Mouse (Mus musculus) forebrain, embryonic 12.5 days (tissue): ENCODE measurements at regions not wholly inside any gene's neighbourhood (a gene's known extent, or its start where the extent isn't known, plus 50 kb on each side); places are given as distances from the start of the nearest gene placed in this dataset.

Experiments used
- ATAC-seq: fragments of 200-750 bp; cut with Nextera tagmentation; 2 replicates; pipeline ENCODE4 v1.8.0; 2017; ENCODE audit warnings: moderate TSS enrichment; ENCODE audit not compliant: low FRiP score
- H3K27ac ChIP-seq: fragments of 300-500 bp; sonication (generic); 2 replicates; pipeline ENCODE4 v1.5.1; 2016; ENCODE audit warnings: mild to moderate bottlenecking
- H3K27me3 ChIP-seq: fragments of 300-500 bp; sonication (generic); 2 replicates; pipeline ENCODE4 v1.6.1; 2016; ENCODE audit warnings: mild to moderate bottlenecking
- H3K36me3 ChIP-seq: fragments of 300-500 bp; sonication (generic); replicated peaks from 2 replicates; pipeline ENCODE4 v1.6.1; 2016; ENCODE audit warnings: mild to moderate bottlenecking
- H3K4me1 ChIP-seq: fragments of 300-500 bp; sonication (generic); 2 replicates; pipeline ENCODE4 v1.6.1; 2016
- H3K4me2 ChIP-seq: fragments of 300-500 bp; sonication (generic); 2 replicates; pipeline ENCODE4 v1.6.1; 2016; ENCODE audit warnings: mild to moderate bottlenecking, moderate library complexity
- H3K4me3 ChIP-seq: fragments of 300-500 bp; sonication (generic); replicated peaks from 2 replicates; pipeline ENCODE4 v1.5.1; 2016; ENCODE audit warnings: mild to moderate bottlenecking
- H3K9ac ChIP-seq: fragments of 300-500 bp; sonication (generic); 2 replicates; pipeline ENCODE4 v1.6.1; 2016; ENCODE audit warnings: mild to moderate bottlenecking
- H3K9me3 ChIP-seq: fragments of 300-500 bp; sonication (generic); 2 replicates; pipeline ENCODE4 v1.6.1; 2016
- WGBS: fragments of 180-500 bp; shearing (Covaris S2); methylation state at CpG from one replicate; pipeline ENCODE4 v1.1.7; 2016; 5-methylcytosine and 5-hydroxymethylcytosine counted together

DNA sequence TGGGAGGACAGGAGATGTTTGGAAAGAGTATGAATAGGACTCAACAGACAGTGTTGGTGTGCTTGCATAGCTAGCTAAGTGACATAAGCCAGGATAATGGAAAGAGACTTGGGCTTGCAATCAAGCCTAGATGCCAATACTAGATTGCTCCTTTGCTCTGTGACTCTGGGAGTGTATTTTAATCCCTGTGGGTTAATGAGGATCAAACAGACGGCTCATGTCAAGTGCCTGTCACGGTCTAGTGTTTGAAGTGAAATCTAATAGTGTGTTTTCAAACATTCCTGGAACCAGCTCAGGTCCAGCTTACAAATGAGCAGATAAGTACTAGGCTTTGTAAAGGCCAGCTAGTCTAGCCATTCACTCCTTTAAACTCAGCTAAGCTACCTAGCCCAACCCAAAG, 64.1 kb upstream of the Ranbp3l start:
- H3K27ac ChIP-seq = no peak overlapping the region
- H3K9ac ChIP-seq = no peak overlapping the region
- no peaks in the 10 kb centered on the region for H3K4me1 ChIP-seq
- no peaks in the 10 kb centered on the region for H3K9me3 ChIP-seq
- WGBS = 45% methylated on average over 2 of the region's 2 CpGs
- H3K4me3 ChIP-seq = no peak overlapping the region
- no peak for ATAC-seq
- H3K27me3 ChIP-seq = no peaks in the 10 kb centered on the region
- no peak overlapping the region for H3K4me2 ChIP-seq
- no peaks in the 10 kb centered on the region for H3K36me3 ChIP-seq

DNA sequence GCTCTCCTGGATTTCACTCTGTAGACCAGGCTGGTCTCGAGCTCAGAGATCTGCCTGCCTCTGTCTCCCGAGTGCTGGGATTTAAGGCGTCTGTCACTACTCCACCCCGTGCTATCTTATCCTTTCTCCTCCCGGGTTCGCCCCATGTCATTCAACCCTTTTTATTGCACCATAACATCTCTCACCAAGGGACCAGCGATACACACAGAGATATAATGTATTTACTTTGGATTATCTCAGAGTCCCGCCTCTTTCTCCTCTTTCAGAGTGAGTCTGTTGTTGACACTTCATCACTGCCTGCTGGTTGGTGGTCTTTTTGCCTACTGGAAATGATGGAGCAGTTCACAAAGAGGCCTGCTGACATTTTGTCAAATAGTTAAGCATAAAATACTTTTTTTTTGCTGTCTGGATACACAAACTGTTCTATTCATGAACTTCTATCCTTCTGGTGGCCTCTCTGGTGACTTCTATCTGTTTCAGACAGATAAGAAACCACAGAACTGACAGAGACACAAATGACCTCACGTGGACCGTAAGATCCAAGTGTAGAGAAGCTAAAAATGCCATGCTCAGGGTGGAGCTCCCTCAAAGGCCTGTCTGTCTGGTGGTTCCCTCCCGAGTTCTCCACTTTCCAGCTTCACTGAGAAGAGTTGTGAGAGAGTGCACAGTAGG, 70.1 kb upstream of the Ranbp3l start:
- Histone ChIP-seq H3K9me3 (no peaks in the 10 kb centered on the region), H3K36me3 (no peaks in the 10 kb centered on the region), H3K4me3 (no peak overlapping the region), H3K4me2 (no peak overlapping the region), H3K4me1 (no peaks in the 10 kb centered on the region), H3K9ac (no peak overlapping the region), H3K27ac (no peak overlapping the region), H3K27me3 (no peaks in the 10 kb centered on the region)
- no peak for ATAC-seq
- 90% methylated on average over 11 of the region's 11 CpGs for WGBS

DNA sequence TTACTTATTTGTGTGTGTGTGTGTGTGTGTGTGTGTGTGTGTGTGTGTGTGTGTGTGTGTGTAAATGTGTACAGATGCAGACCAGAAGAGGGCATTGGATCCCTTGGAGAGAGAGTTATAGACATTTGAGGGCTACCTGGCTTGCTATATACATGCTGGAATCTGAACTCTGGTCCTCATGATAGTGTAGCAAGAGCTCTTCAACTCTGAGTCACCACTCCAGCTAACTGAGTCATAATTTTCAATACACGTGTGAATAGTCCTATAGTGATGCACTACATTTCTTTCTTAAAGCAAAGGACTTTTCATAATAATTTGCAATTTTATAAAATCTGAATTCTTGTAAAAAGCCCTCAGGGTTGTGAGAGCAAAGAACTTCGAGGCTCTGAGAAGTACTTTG, 70.9 kb upstream of the Ranbp3l start:
- Histone ChIP-seq H3K36me3 (no peaks in the 10 kb centered on the region), H3K4me1 (no peaks in the 10 kb centered on the region), H3K27ac (no peak overlapping the region), H3K9me3 (no peaks in the 10 kb centered on the region), H3K4me2 (no peak overlapping the region), H3K27me3 (no peaks in the 10 kb centered on the region), H3K9ac (no peak overlapping the region), H3K4me3 (no peak overlapping the region)
- ATAC-seq = no peak
- 87% methylated on average over 2 of the region's 2 CpGs for WGBS

DNA sequence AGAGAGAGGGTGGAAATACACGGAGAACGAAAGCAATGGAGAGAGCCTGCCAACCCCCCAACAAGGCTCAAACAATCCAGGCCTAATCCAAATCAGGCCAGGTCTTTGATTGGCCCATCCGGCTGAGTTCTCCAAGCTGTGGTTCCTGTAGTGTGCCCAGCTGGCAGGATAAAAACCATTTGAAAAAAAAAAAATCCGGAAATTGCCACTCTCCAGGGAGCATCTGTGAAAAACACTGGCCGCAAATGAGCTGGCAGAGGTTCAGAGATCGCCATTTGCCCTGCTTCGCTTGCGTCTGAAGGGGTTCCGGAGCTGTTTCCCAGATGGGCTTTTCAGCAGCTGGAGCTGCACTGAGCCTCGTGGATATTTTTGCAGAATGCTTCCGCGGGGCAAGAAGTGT, 71.4 kb upstream of the Ranbp3l start:
- no peaks in the 10 kb centered on the region for H3K36me3 ChIP-seq
- no peaks in the 10 kb centered on the region for H3K4me1 ChIP-seq
- H3K27me3 ChIP-seq = no peaks in the 10 kb centered on the region
- H3K4me2 ChIP-seq = no peak overlapping the region
- no peaks in the 10 kb centered on the region for H3K9me3 ChIP-seq
- no peak overlapping the region for H3K4me3 ChIP-seq
- H3K9ac ChIP-seq = no peak overlapping the region
- no peak overlapping the region for H3K27ac ChIP-seq
- WGBS = 84% methylated on average over 12 of the region's 12 CpGs
- ATAC-seq = no peak

DNA sequence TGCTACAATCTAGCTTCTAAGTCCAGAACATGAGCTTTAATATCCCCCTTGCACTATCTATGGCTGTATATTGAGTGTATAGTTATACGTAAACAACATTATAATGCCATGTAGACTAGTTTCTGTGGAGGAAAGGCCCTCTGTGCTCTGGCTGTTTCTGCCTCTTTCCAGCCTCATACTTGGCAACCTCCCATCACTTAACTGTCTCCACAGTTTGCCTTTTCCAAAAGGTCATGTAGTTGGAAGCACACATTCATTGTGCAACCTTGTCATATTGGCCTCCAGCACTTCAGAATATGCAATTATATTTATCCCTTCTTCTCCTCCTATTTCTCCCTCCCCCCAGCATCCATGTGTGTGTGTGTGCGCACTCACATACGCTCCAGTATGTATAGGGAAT, 82.2 kb upstream of the Ranbp3l start:
- ATAC-seq = no peak
- WGBS = 100% methylated on average over 3 of the region's 3 CpGs

DNA sequence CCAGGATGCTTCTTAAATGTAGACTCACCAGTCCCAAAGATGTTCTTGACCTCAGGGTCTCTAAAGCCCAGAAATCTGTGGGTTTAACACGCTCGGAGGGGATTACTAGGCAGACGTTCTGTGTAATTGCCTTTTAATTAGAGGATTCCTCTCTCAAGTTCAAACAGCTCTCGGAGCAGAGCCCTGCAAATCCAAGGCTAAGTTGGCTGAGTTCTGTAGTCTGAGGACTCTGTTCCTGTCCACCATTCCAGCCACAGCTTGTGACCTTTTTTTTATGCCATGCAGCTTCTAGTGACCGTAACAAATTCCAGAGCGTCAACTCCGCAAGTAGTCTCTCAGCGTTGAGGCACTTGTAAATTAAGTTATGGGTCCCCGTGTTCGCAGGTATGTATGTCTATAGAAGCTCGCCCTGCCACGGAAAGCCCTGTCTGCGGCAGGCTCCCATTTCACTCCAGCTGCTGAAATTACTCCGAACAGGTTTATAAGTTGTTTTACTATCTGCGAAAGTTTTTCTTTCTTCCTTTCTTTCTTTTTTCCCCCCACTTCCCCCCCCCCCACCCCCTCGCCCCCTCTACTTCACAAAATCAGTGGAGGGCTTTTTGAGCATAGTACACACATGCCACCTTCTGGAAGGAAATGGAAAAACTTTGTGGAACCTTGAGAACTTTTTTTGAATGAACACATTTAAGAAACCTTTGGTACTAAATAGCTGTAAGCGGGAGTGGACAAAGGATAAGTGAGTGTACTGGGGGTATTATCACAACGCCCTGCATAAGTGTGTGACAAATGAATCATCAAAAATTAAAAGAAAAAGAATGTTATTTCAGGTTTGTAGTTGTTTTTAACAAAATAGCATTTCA, 82.9 kb upstream of the Ranbp3l start:
- ATAC-seq = peak; percentile 49; the same call in 1 of the 2 replicates

More for the DNA sequence above, 82.2 kb upstream of the Ranbp3l start:
- Histone ChIP-seq H3K4me2 (no peak overlapping the region), H3K9ac (no peak overlapping the region), H3K9me3 (no peaks in the 10 kb centered on the region), H3K36me3 (no peaks in the 10 kb centered on the region), H3K27ac (no peak overlapping the region), H3K4me1 (peaks cover 5% of the 10 kb centered on the region; the same call in 1 of the 2 replicates), H3K4me3 (no peak overlapping the region), H3K27me3 (no peaks in the 10 kb centered on the region)

DNA sequence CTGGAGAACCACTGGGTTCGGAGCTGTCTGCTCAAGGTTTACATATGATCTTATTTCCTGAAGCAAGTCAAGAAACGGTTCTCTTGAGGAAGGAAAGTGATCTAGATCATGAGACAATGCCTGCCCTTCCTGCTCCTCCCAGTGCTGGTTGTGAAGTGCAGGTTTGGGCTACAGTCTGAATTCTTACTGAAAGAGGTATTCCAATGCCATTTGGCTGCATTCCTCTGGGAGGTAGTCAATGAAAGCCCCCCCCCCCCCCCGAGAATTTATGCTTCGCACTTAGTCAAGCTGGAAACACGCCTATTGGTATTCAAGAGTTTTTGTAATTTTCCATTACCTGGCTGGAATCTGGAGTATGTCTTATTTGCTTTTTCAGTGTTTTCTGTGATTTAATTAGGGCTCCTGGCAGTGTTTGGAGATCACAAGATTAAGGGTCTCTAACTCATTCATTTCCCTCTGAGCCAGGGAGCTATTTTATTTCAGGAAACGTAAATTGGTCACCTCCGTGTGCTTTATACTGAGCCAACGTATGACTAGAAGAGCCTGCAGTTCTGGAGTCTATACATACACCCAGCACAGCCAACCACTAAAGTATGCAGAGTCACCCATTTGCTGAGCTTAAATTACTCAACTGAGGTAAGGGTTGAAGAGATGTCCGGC, 84.7 kb upstream of the Ranbp3l start:
- Histone ChIP-seq H3K4me3 (no peak overlapping the region), H3K9ac (no peak overlapping the region), H3K36me3 (no peaks in the 10 kb centered on the region), H3K4me2 (no peak overlapping the region), H3K4me1 (peaks cover 5% of the 10 kb centered on the region; the same call in 1 of the 2 replicates), H3K9me3 (no peaks in the 10 kb centered on the region), H3K27ac (no peak overlapping the region), H3K27me3 (no peaks in the 10 kb centered on the region)
- ATAC-seq = no peak
- 78% methylated on average over 9 of the region's 9 CpGs for WGBS

More for the DNA sequence above, 82.9 kb upstream of the Ranbp3l start:
- no peak overlapping the region for H3K9ac ChIP-seq
- no peak overlapping the region for H3K4me2 ChIP-seq
- H3K27me3 ChIP-seq = no peaks in the 10 kb centered on the region
- H3K4me3 ChIP-seq = no peak overlapping the region
- 54% methylated on average over 18 of the region's 18 CpGs for WGBS
- no peaks in the 10 kb centered on the region for H3K9me3 ChIP-seq
- H3K27ac ChIP-seq = no peak overlapping the region
- H3K36me3 ChIP-seq = no peaks in the 10 kb centered on the region
- peaks cover 5% of the 10 kb centered on the region; the same call in 1 of the 2 replicates for H3K4me1 ChIP-seq

DNA sequence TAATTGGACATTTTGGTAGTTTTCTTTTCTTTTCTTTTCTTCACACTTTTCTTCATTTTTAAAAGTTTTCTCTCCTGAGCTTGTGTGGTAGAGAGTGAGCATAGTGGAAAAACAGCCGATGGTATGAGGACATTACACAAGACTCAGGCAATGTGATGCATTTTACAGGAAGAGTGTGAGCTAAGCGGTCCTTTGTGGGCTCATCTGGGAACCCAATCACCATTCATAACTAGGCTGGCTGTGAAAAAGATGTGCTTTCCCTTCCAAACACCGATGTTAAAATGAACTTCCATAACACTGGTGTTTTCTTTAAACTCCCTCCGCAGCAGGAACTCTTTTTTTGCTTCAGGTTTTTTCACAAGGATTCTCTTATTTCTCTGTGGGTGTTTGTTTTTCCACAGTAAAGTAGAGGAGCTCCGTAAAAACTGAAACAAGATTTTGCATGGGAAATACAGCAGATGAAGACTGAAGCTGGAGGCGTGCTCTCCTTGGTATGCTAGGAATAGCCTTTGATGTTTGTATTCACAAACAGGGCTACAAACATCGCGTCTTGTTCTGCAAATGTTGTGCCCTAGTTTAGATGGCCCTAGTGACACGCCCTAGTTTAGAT, 92.8 kb upstream of the Ranbp3l start:
- no peak for ATAC-seq
- Histone ChIP-seq H3K9me3 (no peaks in the 10 kb centered on the region), H3K4me1 (no peaks in the 10 kb centered on the region), H3K4me3 (no peak overlapping the region), H3K27me3 (no peaks in the 10 kb centered on the region), H3K4me2 (no peak overlapping the region), H3K9ac (no peak overlapping the region), H3K36me3 (no peaks in the 10 kb centered on the region), H3K27ac (no peak overlapping the region)
- 86% methylated on average over 9 of the region's 9 CpGs for WGBS

DNA sequence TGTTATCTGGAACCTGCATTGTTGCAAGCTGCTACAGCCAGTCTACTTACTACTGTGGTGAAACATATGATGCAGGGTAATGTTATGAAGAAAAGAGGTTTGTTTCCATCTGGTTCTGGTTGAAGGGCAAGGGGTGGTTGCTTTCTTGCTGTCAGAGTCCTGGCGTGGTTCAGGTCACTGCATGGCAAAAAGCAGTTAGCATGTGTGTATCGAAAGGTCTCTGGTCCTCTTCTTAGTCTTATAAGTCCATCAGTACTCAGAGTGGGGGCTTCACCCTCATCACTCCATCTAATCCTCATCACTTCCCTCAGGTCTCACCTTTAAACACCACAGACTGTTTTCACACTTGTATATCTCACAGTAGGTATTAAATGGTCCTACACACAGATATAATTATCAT, 99.7 kb upstream of the Ranbp3l start:
- ATAC-seq = no peak
- Histone ChIP-seq H3K9me3 (no peaks in the 10 kb centered on the region), H3K27me3 (no peaks in the 10 kb centered on the region), H3K36me3 (no peaks in the 10 kb centered on the region), H3K4me2 (no peak overlapping the region), H3K27ac (no peak overlapping the region), H3K9ac (no peak overlapping the region), H3K4me3 (no peak overlapping the region), H3K4me1 (peaks cover 21% of the 10 kb centered on the region)
- WGBS = 94% methylated on average over 2 of the region's 2 CpGs

DNA sequence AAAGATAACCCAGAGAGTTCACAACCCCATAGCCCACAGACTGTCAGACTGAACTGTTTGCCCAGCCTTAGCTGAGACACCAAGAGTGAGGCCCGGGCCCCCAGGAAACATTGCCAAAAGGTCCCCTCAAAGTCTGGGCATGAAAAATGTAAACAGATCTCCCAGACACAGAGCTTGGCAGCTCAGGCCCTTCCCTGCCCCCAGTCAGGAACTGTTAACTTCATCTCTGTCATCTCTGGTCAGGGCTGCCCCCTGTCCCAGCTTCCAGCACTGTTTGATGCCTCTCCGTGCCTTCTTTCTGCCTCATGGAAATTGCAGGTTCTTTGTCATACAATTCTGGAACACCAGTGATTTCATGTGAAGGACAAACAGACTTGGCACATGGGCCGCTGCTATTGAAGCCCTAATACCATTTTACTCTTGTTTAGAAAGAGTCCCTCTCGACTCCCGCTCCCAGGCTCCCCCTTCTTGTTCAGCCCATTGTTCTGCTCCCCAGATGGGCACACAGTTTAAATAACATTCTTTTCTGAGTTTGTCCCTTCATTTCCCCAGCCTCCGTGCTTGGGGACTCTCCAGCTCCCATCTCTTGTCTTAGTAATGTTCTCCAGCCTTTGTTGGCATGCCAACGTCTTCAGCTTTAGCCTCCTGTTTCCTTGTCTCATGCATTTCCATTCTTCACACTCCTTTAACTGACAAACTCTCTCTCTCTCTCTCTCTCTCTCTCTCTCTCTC, 100.4 kb upstream of the Ranbp3l start:
- H3K36me3 ChIP-seq = no peaks in the 10 kb centered on the region
- H3K4me3 ChIP-seq = no peak overlapping the region
- ATAC-seq = no peak
- WGBS = 24% methylated on average over 7 of the region's 7 CpGs
- H3K9ac ChIP-seq = no peak overlapping the region
- H3K4me1 ChIP-seq = peaks cover 21% of the 10 kb centered on the region
- H3K9me3 ChIP-seq = no peaks in the 10 kb centered on the region
- H3K27me3 ChIP-seq = no peaks in the 10 kb centered on the region
- H3K4me2 ChIP-seq = no peak overlapping the region
- H3K27ac ChIP-seq = no peak overlapping the region; the same call in 1 of the 2 replicates

DNA sequence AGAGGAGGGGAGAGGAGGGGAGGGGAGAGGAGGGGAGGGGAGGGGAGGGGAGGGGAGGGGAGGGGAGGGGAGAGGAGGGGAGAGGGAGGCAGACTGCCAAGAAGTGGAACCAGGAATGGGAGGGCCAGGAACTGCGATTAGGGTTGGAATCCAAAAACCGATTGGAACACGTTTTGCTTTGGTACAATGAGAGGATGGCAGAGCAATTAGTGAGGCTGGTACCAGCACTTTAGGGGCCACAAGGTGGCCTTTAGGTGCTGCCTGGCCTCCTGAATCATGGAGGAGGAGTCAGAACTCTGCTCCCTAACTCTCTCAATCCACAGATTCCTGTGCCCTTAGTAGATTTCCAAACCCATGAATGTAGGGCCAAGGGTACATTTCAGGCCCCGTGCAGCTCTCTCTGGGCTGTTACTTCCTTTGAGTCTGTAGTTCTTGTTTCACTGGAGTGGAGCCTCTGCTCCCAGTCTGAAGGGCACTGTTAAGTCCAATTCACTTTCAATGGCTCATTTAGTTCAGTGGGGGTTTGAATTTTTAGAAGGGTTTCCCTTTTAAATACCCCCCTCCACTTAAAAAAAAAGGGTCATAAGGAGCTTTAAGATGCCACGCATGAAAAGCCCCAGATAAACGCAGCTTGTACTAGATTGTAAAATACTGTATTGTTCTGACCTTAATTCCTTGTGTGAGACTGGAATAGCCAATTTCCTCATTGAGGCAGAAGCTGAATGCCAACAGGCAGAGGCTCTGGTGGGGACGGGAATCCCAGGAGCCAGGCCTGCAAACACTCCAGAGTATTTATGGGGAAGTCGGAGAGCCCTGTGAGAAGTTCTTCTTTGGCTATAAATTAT, 102.4 kb upstream of the Ranbp3l start:
- Histone ChIP-seq H3K27ac (peak overlapping the region; percentile 88), H3K27me3 (no peaks in the 10 kb centered on the region), H3K4me3 (no peak overlapping the region), H3K9ac (no peak overlapping the region), H3K4me1 (peaks cover 21% of the 10 kb centered on the region), H3K4me2 (no peak overlapping the region), H3K9me3 (no peaks in the 10 kb centered on the region), H3K36me3 (no peaks in the 10 kb centered on the region)
- peak; percentile 91 for ATAC-seq
- 28% methylated on average over 8 of the region's 8 CpGs for WGBS
